Mouse (Mus musculus) ES-E14 (cell line): Measurements from ENCODE around the gene B3gat3. TPM values are rescaled to one million over a fixed set of nuclear protein-coding genes. Genes with fewer than 3 reads are reported as not detected.
A peak's percentile ranks its signal among the peaks of the same experiment; 100 is the strongest.

Experiments used
- DNase-seq: peaks from one replicate; pipeline ENCODE4 v3.0.0-alpha.2; 2013; ENCODE audit warnings: low read depth, low spot score
- H3K27ac ChIP-seq: 2 replicates; pipeline ENCODE4 v1.5.1; 2012; ENCODE audit warnings: low read depth, mild to moderate bottlenecking, low read length, moderate library complexity, mixed read lengths; ENCODE audit not compliant: poor library complexity, insufficient read depth, severe bottlenecking
- H3K36me3 ChIP-seq: 2 replicates; pipeline ENCODE4 v1.6.1; 2012; ENCODE audit warnings: mild to moderate bottlenecking, low read length, moderate library complexity, mixed read lengths; ENCODE audit not compliant: control insufficient read depth, poor library complexity, insufficient read depth, severe bottlenecking
- H3K4me1 ChIP-seq, 2 experiments: fragments of 150-350 bp in 1 of 2; sonication (generic) in 1 of 2; 2 replicates each; pipeline ENCODE4 v1.6.1; 2012; ENCODE audit warnings: low read length in 2 of 2, mild to moderate bottlenecking in 1 of 2, mixed read lengths in 1 of 2; ENCODE audit not compliant: control insufficient read depth in 2 of 2, insufficient read depth in 2 of 2, poor library complexity in 1 of 2
- H3K4me3 ChIP-seq, 2 experiments: fragments of 150-350 bp in 1 of 2; sonication (generic) in 1 of 2; 2 replicates each; pipeline ENCODE4 v1.5.1; 2012; ENCODE audit warnings: low read length in 2 of 2, low read depth in 1 of 2, mild to moderate bottlenecking in 1 of 2, mixed read lengths in 1 of 2; ENCODE audit not compliant: insufficient read depth in 1 of 2, poor library complexity in 1 of 2, severe bottlenecking in 1 of 2
- H3K9ac ChIP-seq: 2 replicates; pipeline ENCODE4 v1.6.1; 2012; ENCODE audit warnings: low read depth, mild to moderate bottlenecking, low read length, mixed read lengths; ENCODE audit not compliant: poor library complexity, insufficient read depth, severe bottlenecking
- H3K9me3 ChIP-seq: fragments of 150-350 bp; sonication (generic); 2 replicates; pipeline ENCODE4 v1.6.1; 2012; ENCODE audit warnings: low read depth, mild to moderate bottlenecking, low read length; ENCODE audit not compliant: control insufficient read depth, insufficient read depth
- CHD2 ChIP-seq: IDR thresholded peaks from 2 replicates; pipeline ENCODE4 v1.6.1; 2014; ENCODE audit warnings: mild to moderate bottlenecking, low read depth, low read length, inconsistent platforms
- HCFC1 ChIP-seq: IDR thresholded peaks from 2 replicates; pipeline ENCODE4 v1.6.1; 2012; ENCODE audit warnings: low read length, inconsistent platforms, borderline replicate concordance; ENCODE audit not compliant: insufficient read depth
- MAFK ChIP-seq: IDR thresholded peaks from 2 replicates; pipeline ENCODE4 v1.6.1; 2014; ENCODE audit warnings: mild to moderate bottlenecking, low read depth, low read length, inconsistent platforms; ENCODE audit not compliant: insufficient read depth
- ZC3H11A ChIP-seq: IDR thresholded peaks from 2 replicates; pipeline ENCODE4 v1.6.1; 2012; ENCODE audit warnings: low read depth, mild to moderate bottlenecking, inconsistent platforms, low read length, borderline replicate concordance
- ZNF384 ChIP-seq: IDR thresholded peaks from 2 replicates; pipeline ENCODE4 v1.6.1; 2012; ENCODE audit warnings: low read depth, low read length, inconsistent platforms
- in situ Hi-C, 2 experiments: fragments of 600-800 bp; cut with MboI; formaldehyde crosslinking; loops; one replicate each; pipeline ENCODE4 v1.15.1; 2025; ENCODE audit warnings: low sequenced_read_pairs in 2 of 2, inconsistent platforms in 1 of 2; ENCODE audit not compliant: unreplicated experiment in 2 of 2
- total RNA-seq: library from RNA; depleted of rRNA; stranded (reverse); fragments of 300-350 nt; gene quantifications from 2 replicates; pipeline ENCODE4 v1.2.3, GENCODE M21; 2012

The B3gat3 gene
- total RNA-seq, 1 experiment: 36.8 TPM

DNA sequence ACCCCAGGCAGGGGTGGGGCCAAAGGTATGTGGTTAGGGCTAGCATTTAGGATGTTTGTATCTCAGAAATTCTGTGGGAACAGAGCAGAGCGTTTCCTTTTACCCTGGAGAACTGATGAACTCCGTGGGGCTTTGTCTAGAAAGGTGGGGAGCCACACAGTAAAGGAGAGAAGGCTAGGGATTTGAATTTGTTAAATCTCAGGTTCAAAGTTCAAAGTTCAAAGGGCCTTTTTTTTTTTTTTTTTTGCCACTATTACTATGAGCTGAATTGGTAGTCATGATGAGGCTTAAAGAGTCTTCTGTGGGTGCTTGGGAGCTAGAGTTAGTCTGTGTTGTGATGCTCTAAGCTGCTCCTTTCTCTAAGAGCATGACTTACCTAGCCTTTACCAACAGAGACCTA is 16.6 kb downstream of the B3gat3 start:
- peaks cover 7% of the 10 kb centered on the region for H3K36me3 ChIP-seq
- in situ Hi-C loops: no loop called here
- DNase-seq: no peak

DNA sequence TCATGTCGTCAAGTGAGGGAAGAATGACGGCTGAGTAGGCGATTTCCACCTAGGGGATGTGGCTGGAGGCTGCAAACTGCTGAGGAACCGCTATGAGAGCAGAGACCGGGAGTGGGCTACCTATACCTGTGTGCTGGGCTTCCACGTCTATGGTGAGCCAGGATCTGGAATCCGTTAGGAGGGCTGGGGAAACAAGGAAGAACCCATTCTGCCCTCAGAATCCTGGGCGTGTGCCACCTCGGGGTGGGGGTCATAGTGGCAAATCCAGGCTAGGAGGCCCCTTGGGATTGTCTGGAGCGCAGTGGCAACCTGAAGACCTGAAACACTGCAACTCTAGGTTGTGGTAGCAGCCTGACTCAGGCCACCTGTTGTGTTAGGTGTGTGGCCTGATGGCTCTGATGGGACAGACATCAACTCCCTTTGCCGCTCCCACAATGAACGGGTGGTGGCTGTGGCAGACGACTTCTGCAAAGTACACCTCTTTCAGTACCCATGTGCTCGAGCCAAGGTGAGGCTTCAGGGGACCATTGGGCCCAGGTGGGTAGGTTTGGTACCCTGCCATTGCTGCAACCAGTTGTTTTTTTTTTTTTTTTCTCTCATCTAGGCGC is 20.5 kb downstream of the B3gat3 start:
- peak overlapping the region; percentile 29; the same call in 1 of the 2 replicates for H3K27ac ChIP-seq
- in situ Hi-C loops: no loop called here
- TF ChIP-seq CHD2 (no peak), ZNF384 (0 out of 2 replicates have a peak, but pooled peaks have one; percentile 26)
- peak overlapping the region; percentile 6; the same call in 1 of the 2 replicates for H3K9ac ChIP-seq
- H3K4me3 ChIP-seq: no peak overlapping the region
- H3K4me1 ChIP-seq: peaks cover 9 to 21% of the 10 kb centered on the region in 2 experiments; a peak in 3 of 4 replicates
- no peak for DNase-seq
- no peaks in the 10 kb centered on the region for H3K9me3 ChIP-seq
- H3K36me3 ChIP-seq: peaks cover 18% of the 10 kb centered on the region

More for the DNA sequence above, 16.6 kb downstream of the B3gat3 start:
- Histone ChIP-seq H3K4me3 (no peak overlapping the region), H3K9ac (no peak overlapping the region), H3K27ac (no peak overlapping the region), H3K9me3 (no peaks in the 10 kb centered on the region), H3K4me1 (peaks cover 3 to 15% of the 10 kb centered on the region in 2 experiments; a peak in 1 of 4 replicates)
- TF ChIP-seq HCFC1: no peak
- peak; percentile 65; the same call in 1 of the 2 replicates for TF ChIP-seq ZNF384
- TF ChIP-seq CHD2: peak; percentile 48; the same call in 1 of the 2 replicates

DNA sequence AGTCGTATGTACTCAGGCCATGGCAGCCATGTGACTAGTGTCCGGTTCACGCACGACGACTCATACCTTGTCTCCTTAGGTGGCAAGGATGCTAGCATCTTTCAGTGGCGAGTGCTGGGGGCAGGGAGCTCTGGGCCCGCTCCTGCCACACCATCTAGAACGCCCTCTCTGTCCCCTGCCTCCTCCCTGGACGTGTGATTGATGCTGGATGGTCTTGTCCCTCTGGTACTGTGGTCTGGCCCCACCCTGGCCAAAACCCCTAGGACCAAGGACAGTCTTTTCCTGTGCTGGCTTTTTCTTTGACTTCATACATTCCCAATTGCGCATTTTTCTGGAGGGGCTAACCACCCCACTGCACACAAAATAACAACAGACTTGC is 21.0 kb downstream of the B3gat3 start:
- Histone ChIP-seq H3K4me1 (peaks cover 9 to 21% of the 10 kb centered on the region in 2 experiments; a peak in 3 of 4 replicates), H3K4me3 (peak overlapping the region; percentile 88 to 89), H3K27ac (peak overlapping the region; percentile 49; the same call in 1 of the 2 replicates), H3K9ac (peak overlapping the region; percentile 71), H3K36me3 (peaks cover 22% of the 10 kb centered on the region), H3K9me3 (no peaks in the 10 kb centered on the region)
- DNase-seq: no peak
- TF ChIP-seq ZC3H11A (no peak), ZNF384 (no peak), CHD2 (no peak), MAFK (no peak), HCFC1 (no peak)
- in situ Hi-C loops: no loop called here

DNA sequence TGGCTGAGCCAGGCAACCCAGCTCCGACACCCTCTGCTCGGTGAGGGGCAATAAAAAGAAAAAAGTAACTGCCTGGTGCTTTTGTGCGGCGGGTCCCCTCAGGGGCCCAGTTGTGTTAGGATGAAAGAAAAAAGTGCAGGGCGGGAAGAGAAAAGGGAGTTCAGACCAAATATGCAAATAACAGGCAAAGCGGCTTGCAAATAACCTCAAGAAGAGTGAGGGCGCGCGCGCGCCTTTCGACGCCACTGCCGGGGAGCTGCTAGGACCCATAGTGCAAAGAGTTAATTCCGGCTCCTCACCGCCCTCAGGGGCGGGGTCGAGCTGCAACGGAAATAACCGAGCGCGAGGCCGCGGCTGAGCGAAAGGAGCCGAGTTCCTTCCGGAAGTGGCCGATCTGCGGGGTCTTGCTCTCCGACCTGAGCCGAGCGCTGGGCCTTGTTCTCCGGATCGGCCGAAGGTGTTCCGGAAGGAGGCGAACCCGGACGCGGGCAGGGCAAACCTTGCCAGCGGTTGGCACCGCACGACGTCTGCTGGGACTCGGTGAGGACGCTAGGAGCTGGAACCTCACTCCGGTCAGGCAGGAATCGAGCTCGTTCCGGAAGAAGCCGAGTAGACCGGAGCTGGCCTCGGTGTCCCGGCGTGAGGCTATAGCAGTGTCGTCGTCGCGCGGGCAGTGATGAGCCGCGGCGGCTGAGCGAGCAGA is 21.5 kb downstream of the B3gat3 start, which contains the start of gene Mta2:
Gene Mta2 (plus strand): TSS at position 361 of the 703 bp plus-strand sequence.
- DNase-seq: peak; percentile 92
- TF ChIP-seq MAFK: no peak
- TF ChIP-seq ZC3H11A: no peak
- no peak for TF ChIP-seq CHD2
- TF ChIP-seq HCFC1: peak; percentile 55; the same call in 1 of the 2 replicates
- in situ Hi-C loops: no loop called here
- H3K36me3 ChIP-seq: peaks cover 27% of the 10 kb centered on the region
- peak within 1 kb of the TSS; percentile 82 for H3K27ac ChIP-seq
- peaks cover 9 to 21% of the 10 kb centered on the region in 2 experiments; a peak in 3 of 4 replicates for H3K4me1 ChIP-seq
- peak within 1 kb of the TSS; percentile 88 to 89 for H3K4me3 ChIP-seq
- H3K9me3 ChIP-seq: no peaks in the 10 kb centered on the region
- peak within 1 kb of the TSS; percentile 92 for H3K9ac ChIP-seq
